Mouse (Mus musculus) bone marrow, adult 2 months (tissue): ENCODE data around the gene Dnase2b.

Source experiments
- CTCF ChIP-seq: fragments of 200-500 bp; IDR thresholded peaks from 2 replicates; pipeline ENCODE4 v1.5.1; 2011; ENCODE audit warnings: low read length, control low read depth; ENCODE audit not compliant: control insufficient read depth, insufficient read depth
- POLR2A ChIP-seq: fragments of 200-500 bp; IDR thresholded peaks from 2 replicates; pipeline ENCODE4 v1.6.1; 2011; ENCODE audit warnings: low read depth, mild to moderate bottlenecking, control low read depth, low read length, borderline replicate concordance; ENCODE audit not compliant: control insufficient read depth

GRCm38 (mm10) chr3:146653692-146654091 lies 38.3 kb upstream of the Dnase2b start:
- TF ChIP-seq POLR2A (no peak), CTCF (no peak)
